Mouse (Mus musculus) hindbrain, embryonic 15.5 days (tissue): ENCODE measurements at regions not wholly inside any gene's neighbourhood (a gene's known extent, or its start where the extent isn't known, plus 50 kb on each side); places are given as distances from the start of the nearest gene placed in this dataset.

Source experiments
- ATAC-seq: fragments of 200-750 bp; cut with Nextera tagmentation; 2 replicates; pipeline ENCODE4 v1.8.0; 2017; ENCODE audit warnings: low read depth, moderate number of reproducible peaks, moderate TSS enrichment; ENCODE audit not compliant: low FRiP score
- H3K27ac ChIP-seq: fragments of 300-500 bp; sonication (generic); replicated peaks from 2 replicates; pipeline ENCODE4 v1.5.1; 2015; ENCODE audit warnings: mild to moderate bottlenecking, inconsistent platforms
- H3K27me3 ChIP-seq: fragments of 300-500 bp; sonication (generic); 2 replicates; pipeline ENCODE4 v1.6.1; 2015; ENCODE audit warnings: control low read depth, inconsistent platforms
- H3K36me3 ChIP-seq: fragments of 300-500 bp; sonication (generic); 2 replicates; pipeline ENCODE4 v1.6.1; 2015; ENCODE audit warnings: control low read depth, inconsistent platforms
- H3K4me1 ChIP-seq: fragments of 300-500 bp; sonication (generic); replicated peaks from 2 replicates; pipeline ENCODE4 v1.6.1; 2015; ENCODE audit warnings: control low read depth, inconsistent platforms
- H3K4me2 ChIP-seq: fragments of 300-500 bp; sonication (generic); 2 replicates; pipeline ENCODE4 v1.6.1; 2015; ENCODE audit warnings: moderate library complexity, mild to moderate bottlenecking, inconsistent platforms
- H3K4me3 ChIP-seq: fragments of 300-500 bp; sonication (generic); 2 replicates; pipeline ENCODE4 v1.5.1; 2015; ENCODE audit warnings: mild to moderate bottlenecking, inconsistent platforms
- H3K9ac ChIP-seq: fragments of 300-500 bp; sonication (generic); 2 replicates; pipeline ENCODE4 v1.6.1; 2015; ENCODE audit warnings: inconsistent platforms
- H3K9me3 ChIP-seq: fragments of 300-500 bp; sonication (generic); 2 replicates; pipeline ENCODE4 v1.6.1; 2016; ENCODE audit warnings: control low read depth, inconsistent platforms
- WGBS: fragments of 180-500 bp; shearing (Covaris S2); methylation state at CpG from one replicate; pipeline ENCODE4 v1.1.7; 2015; 5-methylcytosine and 5-hydroxymethylcytosine counted together

GRCm38 (mm10) chr13:39256708-39257107 is 296.0 kb upstream of the Slc35b3 start:
- H3K4me3 ChIP-seq: no peak overlapping the region
- no peak overlapping the region for H3K27ac ChIP-seq
- H3K36me3 ChIP-seq: no peaks in the 10 kb centered on the region
- H3K9me3 ChIP-seq: no peaks in the 10 kb centered on the region
- no peaks in the 10 kb centered on the region for H3K27me3 ChIP-seq
- WGBS: 69% methylated on average over 3 of the region's 3 CpGs
- H3K4me1 ChIP-seq: no peaks in the 10 kb centered on the region
- H3K4me2 ChIP-seq: no peak overlapping the region
- no peak overlapping the region for H3K9ac ChIP-seq
- no peak for ATAC-seq

- Histone ChIP-seq H3K27me3 (no peaks in the 10 kb centered on the region), H3K4me2 (no peak overlapping the region), H3K36me3 (no peaks in the 10 kb centered on the region), H3K4me1 (no peaks in the 10 kb centered on the region), H3K9ac (no peak overlapping the region), H3K27ac (no peak overlapping the region), H3K4me3 (no peak overlapping the region), H3K9me3 (no peaks in the 10 kb centered on the region)
- no peak for ATAC-seq
- 67% methylated on average over 3 of the region's 3 CpGs for WGBS
Observed at GRCm38 (mm10) chr13:39255338-39255737, 294.7 kb upstream of the Slc35b3 start.

DNA sequence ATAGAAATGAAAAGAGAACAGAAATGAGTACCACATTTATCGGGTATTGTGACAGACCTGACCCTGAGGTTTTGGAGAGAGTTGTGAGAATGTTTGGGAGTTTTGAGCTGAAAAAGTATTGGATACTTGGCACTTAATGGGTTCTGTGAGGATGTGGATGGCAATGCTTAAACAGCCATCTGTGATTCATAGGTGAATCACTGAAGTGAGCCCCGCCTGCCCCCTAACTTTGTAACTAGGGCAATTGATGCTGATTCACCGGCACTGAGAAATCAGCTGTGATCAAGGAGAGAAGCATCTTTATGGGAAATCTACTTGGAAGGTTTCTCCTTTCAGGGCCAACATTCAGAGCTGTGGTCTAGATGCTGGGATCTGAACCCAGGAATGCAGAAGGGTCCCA is 291.9 kb upstream of the Slc35b3 start:
- H3K27me3 ChIP-seq: no peaks in the 10 kb centered on the region
- 96% methylated on average over 3 of the region's 3 CpGs for WGBS
- no peak overlapping the region for H3K9ac ChIP-seq
- no peak overlapping the region for H3K4me2 ChIP-seq
- H3K36me3 ChIP-seq: no peaks in the 10 kb centered on the region
- no peak overlapping the region for H3K4me3 ChIP-seq
- no peaks in the 10 kb centered on the region for H3K9me3 ChIP-seq
- ATAC-seq: no peak
- no peak overlapping the region for H3K27ac ChIP-seq
- H3K4me1 ChIP-seq: no peaks in the 10 kb centered on the region

- Histone ChIP-seq H3K9me3 (no peaks in the 10 kb centered on the region), H3K27ac (no peak overlapping the region)
Observed at GRCm38 (mm10) chr13:39250096-39250495, 289.4 kb upstream of the Slc35b3 start.

GRCm38 (mm10) chr13:39226829-39227228 is 266.2 kb upstream of the Slc35b3 start:
- Histone ChIP-seq H3K4me2 (no peak overlapping the region), H3K27ac (no peak overlapping the region), H3K9me3 (no peaks in the 10 kb centered on the region), H3K36me3 (no peaks in the 10 kb centered on the region), H3K27me3 (no peaks in the 10 kb centered on the region), H3K4me1 (no peaks in the 10 kb centered on the region), H3K4me3 (no peak overlapping the region), H3K9ac (no peak overlapping the region)
- WGBS: 83% methylated on average over 4 of the region's 4 CpGs
- no peak for ATAC-seq

More at GRCm38 (mm10) chr13:39250096-39250495, 289.4 kb upstream of the Slc35b3 start:
- Histone ChIP-seq H3K4me1 (no peaks in the 10 kb centered on the region), H3K4me3 (no peak overlapping the region), H3K4me2 (no peak overlapping the region), H3K9ac (no peak overlapping the region), H3K27me3 (no peaks in the 10 kb centered on the region), H3K36me3 (no peaks in the 10 kb centered on the region)
- WGBS: 71% methylated on average over 4 of the region's 4 CpGs
- ATAC-seq: no peak

- H3K27ac ChIP-seq: no peak overlapping the region
- no peak overlapping the region for H3K4me3 ChIP-seq
- no peak overlapping the region for H3K9ac ChIP-seq
- H3K36me3 ChIP-seq: no peaks in the 10 kb centered on the region
- ATAC-seq: no peak
- H3K27me3 ChIP-seq: no peaks in the 10 kb centered on the region
- no peak overlapping the region for H3K4me2 ChIP-seq
- no peaks in the 10 kb centered on the region for H3K4me1 ChIP-seq
- no peaks in the 10 kb centered on the region for H3K9me3 ChIP-seq
- 81% methylated on average over 6 of the region's 6 CpGs for WGBS
Observed at GRCm38 (mm10) chr13:39225651-39226050, 265.0 kb upstream of the Slc35b3 start.

DNA sequence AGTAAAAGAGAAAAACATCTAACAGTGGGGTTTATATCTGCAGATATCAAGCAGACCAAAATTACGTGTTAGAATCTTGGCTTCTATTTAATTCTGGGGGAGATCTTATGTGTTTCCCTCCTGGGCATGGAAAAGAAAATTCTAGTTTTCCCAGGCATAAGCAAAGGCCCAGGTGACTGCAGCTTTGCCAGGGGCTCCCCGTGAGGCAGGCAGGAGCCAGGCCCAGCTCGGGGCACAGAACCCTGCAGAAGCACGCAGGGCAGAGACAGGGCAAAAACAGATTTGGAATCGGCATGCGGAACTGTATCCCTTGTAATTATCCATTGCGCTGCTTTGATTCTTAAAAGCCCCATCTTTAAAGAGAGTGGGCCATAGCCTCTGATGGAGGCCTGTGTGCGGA is 250.4 kb upstream of the Slc35b3 start:
- no peak for ATAC-seq
- Histone ChIP-seq H3K4me3 (no peak overlapping the region), H3K4me1 (no peaks in the 10 kb centered on the region), H3K27me3 (no peaks in the 10 kb centered on the region), H3K9me3 (no peaks in the 10 kb centered on the region), H3K27ac (no peak overlapping the region), H3K36me3 (no peaks in the 10 kb centered on the region), H3K4me2 (no peak overlapping the region), H3K9ac (no peak overlapping the region)
- 81% methylated on average over 8 of the region's 8 CpGs for WGBS

GRCm38 (mm10) chr13:39183715-39184179 is 223.1 kb upstream of the Slc35b3 start:
- WGBS: 26% methylated on average over 2 of the region's 2 CpGs
- Histone ChIP-seq H3K4me2 (0 out of 2 replicates have a peak overlapping the region, but pooled peaks have one; percentile 2), H3K9me3 (no peaks in the 10 kb centered on the region), H3K27me3 (no peaks in the 10 kb centered on the region), H3K36me3 (no peaks in the 10 kb centered on the region), H3K4me3 (no peak overlapping the region), H3K27ac (no peak overlapping the region), H3K9ac (no peak overlapping the region), H3K4me1 (0 out of 2 replicates have a peak, but pooled peaks cover 4% of the 10 kb centered on the region)
- peak; percentile 56; the same call in 1 of the 2 replicates for ATAC-seq

DNA sequence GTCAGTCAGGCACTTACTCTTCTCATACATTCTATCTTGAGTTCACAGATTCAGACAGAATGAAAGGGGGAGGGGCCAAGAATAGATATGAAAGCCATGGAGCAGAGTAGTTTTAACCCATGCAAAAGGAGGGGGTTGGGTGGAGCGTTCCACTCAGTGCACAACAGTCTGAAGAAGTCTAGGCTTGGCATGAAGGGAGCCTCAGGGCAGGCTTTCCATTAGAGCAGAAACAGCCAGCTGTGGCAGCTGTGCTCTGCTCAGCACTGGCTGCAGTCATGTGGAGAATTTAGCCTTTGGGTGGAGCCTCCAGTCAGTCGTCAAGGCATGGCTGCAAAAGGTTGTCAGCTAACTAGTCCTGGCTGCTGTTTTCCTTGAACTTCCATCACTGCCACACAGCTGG is 201.3 kb upstream of the Slc35b3 start:
- Histone ChIP-seq H3K4me1 (no peaks in the 10 kb centered on the region), H3K9me3 (no peaks in the 10 kb centered on the region), H3K9ac (no peak overlapping the region), H3K36me3 (no peaks in the 10 kb centered on the region), H3K4me2 (no peak overlapping the region), H3K27me3 (no peaks in the 10 kb centered on the region), H3K4me3 (no peak overlapping the region), H3K27ac (no peak overlapping the region)
- 46% methylated on average over 2 of the region's 2 CpGs for WGBS
- no peak for ATAC-seq

DNA sequence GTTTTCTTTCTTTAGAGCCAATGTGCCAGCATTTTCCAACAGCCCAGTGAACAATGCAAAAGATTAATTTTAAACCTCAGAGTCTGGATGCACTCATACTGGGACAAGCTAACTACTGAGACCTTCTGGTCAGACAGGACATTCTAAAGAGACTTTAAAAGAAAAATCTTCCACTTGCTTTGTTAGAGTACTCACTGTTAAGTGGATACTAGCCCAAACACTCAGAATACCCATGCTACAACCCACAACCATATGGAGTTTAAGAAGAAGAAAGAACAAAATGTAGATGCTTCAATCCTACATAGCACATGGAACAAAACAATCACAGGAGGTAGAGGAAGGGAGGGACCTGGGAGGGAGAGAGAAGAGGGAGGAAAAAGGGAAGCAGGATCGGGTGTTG is 167.3 kb upstream of the Slc35b3 start:
- no peak overlapping the region for H3K27ac ChIP-seq
- no peaks in the 10 kb centered on the region for H3K9me3 ChIP-seq
- no peaks in the 10 kb centered on the region for H3K36me3 ChIP-seq
- no peak overlapping the region for H3K4me3 ChIP-seq
- no peak overlapping the region for H3K4me2 ChIP-seq
- H3K9ac ChIP-seq: no peak overlapping the region
- no peaks in the 10 kb centered on the region for H3K27me3 ChIP-seq
- no peaks in the 10 kb centered on the region for H3K4me1 ChIP-seq
- no peak for ATAC-seq
- WGBS: 79% methylated on average over 1 of the region's 1 CpGs

GRCm38 (mm10) chr13:39092058-39092457 is 131.4 kb upstream of the Slc35b3 start:
- Histone ChIP-seq H3K27me3 (no peaks in the 10 kb centered on the region), H3K9ac (no peak overlapping the region), H3K36me3 (no peaks in the 10 kb centered on the region), H3K4me3 (no peak overlapping the region), H3K27ac (no peak overlapping the region), H3K9me3 (no peaks in the 10 kb centered on the region), H3K4me1 (no peaks in the 10 kb centered on the region), H3K4me2 (no peak overlapping the region)
- ATAC-seq: no peak
- WGBS: 90% methylated on average over 2 of the region's 2 CpGs

DNA sequence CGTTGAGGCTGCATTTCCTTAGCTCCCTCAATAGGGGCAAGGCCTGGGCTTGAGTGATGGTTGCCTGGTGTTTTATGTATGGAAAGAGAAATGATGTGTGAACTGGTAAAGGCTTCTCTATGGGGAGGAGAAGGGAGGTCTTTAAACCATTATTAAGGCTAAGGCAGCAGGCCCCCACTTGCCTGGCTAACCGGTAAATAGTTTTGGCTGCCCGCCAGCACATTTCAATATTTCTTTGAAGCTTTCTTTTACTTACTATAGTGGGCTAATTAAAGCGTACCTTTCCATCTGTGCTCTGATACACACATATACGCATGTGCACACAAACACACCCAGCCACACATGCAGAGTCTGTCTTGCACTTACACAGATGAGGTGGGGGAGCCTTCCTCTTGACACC is 123.9 kb upstream of the Slc35b3 start:
- no peaks in the 10 kb centered on the region for H3K9me3 ChIP-seq
- no peaks in the 10 kb centered on the region for H3K27me3 ChIP-seq
- H3K4me1 ChIP-seq: peaks cover 4% of the 10 kb centered on the region; the same call in 1 of the 2 replicates
- no peak overlapping the region for H3K9ac ChIP-seq
- WGBS: 40% methylated on average over 5 of the region's 5 CpGs
- H3K27ac ChIP-seq: no peak overlapping the region
- H3K4me2 ChIP-seq: no peak overlapping the region
- no peak overlapping the region for H3K4me3 ChIP-seq
- H3K36me3 ChIP-seq: no peaks in the 10 kb centered on the region
- no peak for ATAC-seq

- H3K36me3 ChIP-seq: no peaks in the 10 kb centered on the region
- no peak for ATAC-seq
- no peak overlapping the region for H3K9ac ChIP-seq
- H3K9me3 ChIP-seq: no peaks in the 10 kb centered on the region
- WGBS: 66% methylated on average over 2 of the region's 2 CpGs
- no peaks in the 10 kb centered on the region for H3K27me3 ChIP-seq
- no peak overlapping the region for H3K4me3 ChIP-seq
- no peak overlapping the region for H3K27ac ChIP-seq
- H3K4me2 ChIP-seq: no peak overlapping the region
- no peaks in the 10 kb centered on the region for H3K4me1 ChIP-seq
Observed at GRCm38 (mm10) chr13:39074211-39074610, 113.5 kb upstream of the Slc35b3 start.
